Mouse (Mus musculus) c-Kit-positive CD71-negative TER-119-negative erythroid progenitor cells, embryonic 14.5 days (primary cell): ENCODE measurements around the gene Fbxo33.
"Not testable (repeated sequence)": the region's sequence is repeated elsewhere in the genome, so short reads cannot be mapped to it uniquely, and the experiment has no call there.

Experiments used
- DNase-seq: peaks from one replicate; pipeline ENCODE4 v3.0.0-alpha.2; 2013; ENCODE audit warnings: low read depth

Gene Fbxo33

DNA sequence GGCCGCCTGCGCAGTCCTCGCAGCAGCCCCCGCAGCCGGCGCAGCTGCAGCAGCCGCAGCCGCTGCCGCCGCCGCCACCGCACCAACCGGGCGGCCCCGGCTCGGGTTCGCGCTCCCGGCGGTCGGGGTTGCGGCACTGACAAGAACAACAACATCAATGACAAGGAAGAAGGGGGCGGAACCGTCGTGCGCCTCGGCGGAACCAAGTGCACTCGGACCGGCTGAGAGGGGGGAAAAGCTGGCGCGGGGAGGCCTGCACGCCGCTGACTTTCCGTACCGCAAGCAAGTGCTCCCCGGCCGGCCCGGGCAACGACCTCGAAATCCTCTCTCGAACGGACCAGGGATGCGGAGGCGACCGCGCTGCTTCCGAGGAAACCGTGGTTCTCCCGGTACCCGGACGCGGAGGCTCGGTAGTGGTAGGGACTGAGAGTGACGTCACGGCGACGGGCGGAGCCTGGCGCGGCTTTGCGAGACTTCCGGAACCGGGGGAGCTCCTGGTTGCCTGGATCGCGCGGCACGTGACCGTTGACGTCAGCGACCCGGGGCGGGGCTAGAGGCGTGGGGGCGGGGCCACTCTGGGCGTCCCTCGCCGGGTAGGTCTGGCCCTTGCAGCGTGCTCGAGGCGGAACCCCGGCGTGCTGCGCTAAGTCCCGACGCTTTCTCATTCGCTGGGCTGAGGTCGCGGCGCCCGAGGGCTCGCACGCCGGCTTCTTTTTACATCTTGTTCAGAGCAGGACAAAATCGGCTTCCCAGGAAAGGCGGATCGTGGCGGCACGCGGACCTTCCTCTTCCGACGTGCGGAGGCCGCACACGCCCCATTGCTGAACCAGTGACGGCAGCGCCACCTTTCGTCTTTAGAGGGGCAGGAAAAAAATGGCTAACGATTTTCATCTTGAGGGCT lies at the start of gene Fbxo33:
Gene Fbxo33, minus strand, starts transcription at position 401 of the 901 bp plus-strand sequence.
- peak; percentile 95 for DNase-seq

DNA sequence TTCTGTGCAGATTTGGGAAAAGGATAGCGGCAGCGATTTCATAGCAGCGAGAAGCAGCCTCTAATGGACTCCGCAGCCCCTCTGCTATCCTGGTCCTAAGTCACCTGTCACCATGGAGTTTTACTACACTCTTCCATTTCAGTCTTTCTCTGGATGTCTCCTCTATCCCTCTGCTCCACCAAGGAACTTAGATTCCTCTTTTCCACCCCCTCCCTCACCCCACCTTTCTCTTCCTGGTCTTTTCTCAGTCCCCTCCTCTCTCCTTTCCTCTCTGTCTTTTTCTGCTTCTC lies 46.4 kb upstream of the Fbxo33 start:
- no peak for DNase-seq

DNA sequence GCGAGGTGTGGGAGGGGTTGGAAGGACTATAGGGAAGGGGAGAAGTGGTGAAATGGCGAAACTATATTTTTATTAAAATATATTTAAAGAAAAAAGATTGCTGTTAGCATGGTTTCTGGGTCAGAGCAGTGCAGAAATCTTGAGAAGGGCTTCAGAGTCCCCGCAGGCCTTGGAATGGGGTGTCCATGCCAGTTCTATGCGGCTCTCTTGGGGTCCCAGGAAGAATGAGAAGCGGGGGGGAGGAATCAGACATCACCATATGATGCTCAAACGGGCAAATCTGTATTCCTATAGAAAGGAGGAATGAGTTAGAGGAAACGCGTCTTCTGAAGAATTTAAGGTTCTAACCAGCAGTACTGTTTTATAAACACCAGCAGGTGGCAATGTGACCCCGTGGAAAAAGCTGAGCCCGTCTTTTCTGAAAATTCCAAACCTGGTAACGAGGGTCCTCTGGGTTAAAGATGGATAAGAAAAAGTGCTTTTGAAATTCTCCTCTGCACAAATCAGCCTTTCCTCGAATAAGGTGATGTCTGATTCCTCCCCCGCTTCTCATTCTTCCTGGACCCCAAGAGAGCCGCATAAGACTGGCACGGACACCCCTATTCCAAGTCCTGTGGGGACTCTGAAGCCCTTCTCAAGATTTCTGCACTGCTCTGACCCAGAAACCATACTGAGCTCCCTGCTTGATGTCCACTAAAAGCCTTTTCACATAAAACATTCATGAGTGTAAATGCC lies 45.8 kb upstream of the Fbxo33 start:
- DNase-seq, result no peak

DNA sequence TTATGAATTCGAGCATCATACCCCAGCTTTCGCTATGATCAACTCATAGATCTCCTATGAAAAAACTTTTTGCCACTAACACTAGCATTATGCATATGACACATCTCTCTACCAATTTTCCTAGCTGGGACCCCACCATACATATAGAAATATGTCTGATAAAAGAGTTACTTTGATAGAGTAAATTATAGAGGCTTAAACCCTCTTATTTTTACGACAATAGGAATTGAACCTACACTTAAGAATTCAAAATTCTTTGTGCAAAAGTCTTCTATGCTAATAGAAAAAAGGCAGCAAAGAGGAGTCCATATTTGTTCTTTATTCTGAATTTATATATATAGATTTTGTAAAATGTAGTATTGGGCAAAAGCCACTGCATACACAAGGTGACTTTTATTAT lies 43.3 kb upstream of the Fbxo33 start:
- no peak for DNase-seq

DNA sequence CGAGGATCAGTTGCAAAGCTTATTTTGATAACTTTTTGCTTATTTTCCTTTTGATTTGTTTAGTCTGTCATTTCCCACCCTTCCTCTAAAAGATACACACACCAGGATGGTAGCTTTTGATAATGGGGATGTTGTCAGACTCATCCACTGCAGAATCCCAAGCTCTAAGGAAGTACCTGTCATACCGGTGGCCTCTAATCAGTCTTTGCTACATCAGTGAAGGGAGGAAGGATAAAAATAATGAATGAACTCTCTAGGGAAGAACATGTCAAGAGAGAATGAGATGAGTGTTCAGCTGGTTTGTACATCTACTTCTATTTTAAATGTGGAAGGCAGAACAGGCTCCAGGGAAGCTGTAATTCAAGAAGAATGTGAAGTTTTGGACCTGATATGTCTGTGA lies 41.3 kb upstream of the Fbxo33 start:
- no peak for DNase-seq

DNA sequence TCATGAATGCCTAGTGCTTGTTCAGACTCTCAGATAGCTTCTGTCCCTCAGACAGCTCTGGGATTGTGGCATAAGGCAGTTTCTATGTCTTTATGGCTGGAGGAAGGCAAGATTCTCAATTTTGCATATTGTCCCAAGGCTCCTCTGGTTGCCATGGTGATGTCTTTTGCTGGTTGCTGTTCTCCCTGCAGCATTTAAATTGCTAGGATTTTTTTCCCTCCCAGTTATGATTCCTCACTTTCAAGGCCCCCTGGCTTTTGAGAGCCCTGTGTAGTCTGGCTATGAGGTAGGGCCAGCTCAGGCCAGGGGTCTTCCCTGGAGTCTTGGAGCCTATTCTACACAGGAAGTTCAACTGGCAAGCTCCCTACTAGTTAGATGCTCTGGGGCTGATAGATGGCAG lies 40.8 kb upstream of the Fbxo33 start:
- no peak for DNase-seq

DNA sequence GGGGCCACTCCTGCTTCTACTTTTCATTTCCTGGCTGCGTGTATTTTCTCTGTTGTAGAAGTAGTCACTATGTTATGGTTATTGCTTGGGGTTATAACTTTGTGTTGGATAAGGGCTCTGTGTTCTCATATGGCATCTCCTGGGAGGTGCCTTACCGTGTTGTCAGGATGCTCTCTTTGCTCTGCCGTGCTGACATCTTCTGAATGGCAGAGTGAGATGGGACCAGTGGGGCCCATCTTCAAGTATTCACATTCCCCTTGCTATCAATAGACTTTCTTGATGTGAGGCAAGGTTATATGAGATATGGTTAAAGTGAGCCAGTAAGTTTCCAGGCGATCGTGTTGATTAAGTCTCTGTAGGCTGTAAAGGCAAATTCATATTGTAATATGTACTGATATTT lies 39.5 kb upstream of the Fbxo33 start:
- no peak for DNase-seq

DNA sequence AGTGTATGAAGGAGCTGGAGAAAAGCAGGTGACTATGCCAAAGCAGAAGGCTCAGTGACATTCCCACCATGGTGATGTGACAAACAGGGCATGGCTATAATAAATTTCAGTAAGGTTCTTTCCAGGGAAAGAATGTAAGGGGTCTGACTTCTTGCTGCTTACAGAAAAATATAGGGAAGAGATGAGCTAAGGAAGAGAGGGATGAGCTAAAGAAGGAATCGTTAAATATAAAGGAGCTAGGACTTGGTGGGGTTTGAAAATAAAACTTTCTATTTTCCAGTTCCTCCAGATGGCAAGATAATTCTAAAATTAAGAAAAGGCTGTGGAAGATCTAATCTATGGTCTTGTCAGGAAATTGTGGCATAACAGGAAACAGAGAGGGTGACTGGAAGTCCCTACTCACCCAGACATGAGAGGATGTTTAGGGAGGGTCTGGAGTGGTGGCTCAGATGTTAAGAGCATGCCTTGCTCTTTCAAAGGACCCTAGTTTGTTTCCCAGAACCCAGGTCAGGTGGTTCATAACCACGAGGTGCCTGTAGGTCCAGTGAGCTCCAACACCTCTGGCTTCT lies 30.8 kb upstream of the Fbxo33 start:
- DNase-seq, result no peak

DNA sequence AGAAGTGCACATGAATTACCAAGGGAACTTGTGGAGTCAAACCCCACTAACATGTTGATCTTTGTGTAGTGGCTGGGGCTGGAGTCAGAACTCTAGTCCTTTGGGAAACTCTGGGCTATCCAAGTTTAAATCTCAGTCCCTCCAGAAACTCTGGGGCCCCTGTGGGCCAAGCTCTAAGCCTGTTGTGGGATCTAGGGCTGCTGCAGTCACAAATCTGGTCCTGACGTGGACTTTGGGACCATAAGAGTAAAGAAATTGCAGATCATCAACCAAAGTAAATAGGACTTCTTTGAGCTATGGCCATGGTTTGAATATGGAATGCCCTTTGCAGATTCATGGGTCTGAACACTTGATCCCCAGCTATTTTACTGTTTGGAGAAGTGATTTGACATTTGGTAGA lies 29.4 kb upstream of the Fbxo33 start:
- no peak for DNase-seq

DNA sequence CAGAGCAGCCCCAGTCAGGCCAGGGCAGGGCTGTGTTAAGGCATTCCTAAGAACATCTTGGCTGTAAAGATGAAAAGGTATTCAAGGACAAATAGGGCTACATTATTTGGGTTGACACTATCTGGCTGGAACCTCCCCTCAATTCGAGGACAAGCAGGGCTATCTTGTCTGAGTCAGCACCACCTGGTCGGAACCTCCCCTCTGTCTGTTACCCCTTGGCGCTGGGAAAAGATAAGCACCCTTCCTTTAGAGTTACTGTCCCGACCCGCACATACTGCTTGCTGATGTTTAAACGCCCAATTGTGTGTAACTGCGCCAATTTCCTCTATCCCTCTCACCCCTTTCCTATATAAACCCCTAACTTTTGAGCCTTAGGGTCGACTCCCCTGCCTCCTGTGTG lies 21.5 kb upstream of the Fbxo33 start:
- not testable (repeated sequence) for DNase-seq

DNA sequence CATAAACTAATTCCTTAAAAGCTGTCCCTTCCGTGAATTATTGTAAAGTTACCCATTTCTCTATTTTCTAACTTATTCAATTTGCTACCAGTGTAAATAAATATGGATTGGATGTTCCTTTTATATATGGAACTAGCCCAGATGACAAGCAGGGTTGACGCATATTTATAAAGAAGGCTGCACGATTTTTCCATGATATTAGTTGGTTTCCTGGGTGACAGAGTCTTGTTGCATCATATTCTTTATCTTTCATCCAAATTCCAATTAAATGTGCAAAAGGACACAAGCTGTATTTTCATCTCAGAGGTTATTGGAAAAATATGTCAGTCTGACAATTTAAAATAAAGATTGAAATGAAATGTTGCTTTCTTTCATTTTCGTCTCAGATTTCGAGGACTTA lies 18.9 kb upstream of the Fbxo33 start:
- DNase-seq, result no peak

DNA sequence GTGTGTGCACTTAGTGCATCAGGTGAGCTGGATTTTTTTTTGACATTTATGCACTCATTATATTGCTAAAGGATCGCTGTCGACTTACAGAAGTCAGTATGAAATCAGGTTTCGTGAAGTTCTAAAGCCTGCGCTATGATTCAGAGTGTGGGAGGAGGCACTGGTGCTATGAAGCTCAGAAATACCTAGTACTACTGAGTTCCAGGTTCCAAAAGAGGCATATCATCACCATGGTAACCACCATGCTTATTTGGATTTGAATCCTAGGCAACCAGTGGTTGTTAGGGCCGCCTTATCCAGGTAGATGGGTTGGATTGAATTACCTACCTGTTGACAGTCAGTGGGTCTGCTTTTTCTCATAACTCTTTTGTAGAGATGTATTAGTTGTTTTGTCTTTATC lies 8.9 kb upstream of the Fbxo33 start:
- no peak for DNase-seq

DNA sequence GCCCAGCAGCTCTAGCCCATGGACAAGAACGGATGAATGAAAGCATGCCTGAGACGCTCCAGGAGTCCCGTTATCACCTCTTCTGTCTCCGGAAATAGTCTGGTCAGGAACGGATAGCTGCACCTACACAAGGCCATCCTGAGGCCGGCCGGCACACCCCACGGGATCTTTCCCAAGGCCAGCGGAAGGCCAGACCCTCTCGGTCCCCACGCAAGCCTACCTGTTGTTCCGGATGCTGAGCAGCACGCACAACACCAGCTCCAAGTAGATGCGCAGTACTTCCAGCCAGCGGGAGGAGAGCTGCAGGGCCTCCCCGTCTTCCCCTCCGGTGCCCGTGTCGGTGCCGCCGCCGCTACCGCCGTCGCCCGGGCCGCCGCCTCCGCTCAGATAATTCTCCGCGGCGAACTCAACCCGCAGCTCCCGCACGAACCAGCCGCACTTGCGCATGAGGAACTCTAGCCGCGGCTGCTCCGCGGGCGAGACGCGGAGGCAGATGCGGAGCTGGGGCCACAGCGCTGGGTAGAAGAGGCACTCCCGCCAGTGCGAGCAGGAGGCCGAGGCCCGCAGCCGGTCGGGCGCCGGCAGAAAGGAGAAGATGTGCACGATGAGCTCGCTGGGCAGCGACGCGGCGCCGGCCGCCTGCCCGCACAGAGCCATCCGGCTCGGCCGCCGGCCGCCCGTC lies 744 bp downstream of the Fbxo33 start:
- DNase-seq, result no peak

DNA sequence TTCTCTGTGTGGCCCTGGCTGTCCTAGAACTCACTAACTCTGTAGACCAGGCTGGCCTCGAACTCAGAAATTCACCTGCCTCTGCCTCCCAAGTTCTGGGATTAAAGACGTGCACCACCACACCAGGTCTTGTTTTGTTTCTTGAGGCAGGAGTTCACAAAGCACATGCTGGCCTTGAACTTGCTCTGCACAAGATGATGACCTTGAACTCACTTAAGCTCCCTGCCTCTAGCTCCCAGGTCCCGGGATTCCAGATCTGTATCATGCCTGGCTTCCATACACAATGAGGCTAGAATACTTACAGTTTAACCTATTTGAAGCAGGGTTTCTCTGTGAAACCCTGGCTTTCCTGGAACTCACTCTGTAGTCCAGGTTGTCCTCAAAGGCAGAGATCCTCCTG lies 2.2 kb downstream of the Fbxo33 start:
- no peak for DNase-seq

DNA sequence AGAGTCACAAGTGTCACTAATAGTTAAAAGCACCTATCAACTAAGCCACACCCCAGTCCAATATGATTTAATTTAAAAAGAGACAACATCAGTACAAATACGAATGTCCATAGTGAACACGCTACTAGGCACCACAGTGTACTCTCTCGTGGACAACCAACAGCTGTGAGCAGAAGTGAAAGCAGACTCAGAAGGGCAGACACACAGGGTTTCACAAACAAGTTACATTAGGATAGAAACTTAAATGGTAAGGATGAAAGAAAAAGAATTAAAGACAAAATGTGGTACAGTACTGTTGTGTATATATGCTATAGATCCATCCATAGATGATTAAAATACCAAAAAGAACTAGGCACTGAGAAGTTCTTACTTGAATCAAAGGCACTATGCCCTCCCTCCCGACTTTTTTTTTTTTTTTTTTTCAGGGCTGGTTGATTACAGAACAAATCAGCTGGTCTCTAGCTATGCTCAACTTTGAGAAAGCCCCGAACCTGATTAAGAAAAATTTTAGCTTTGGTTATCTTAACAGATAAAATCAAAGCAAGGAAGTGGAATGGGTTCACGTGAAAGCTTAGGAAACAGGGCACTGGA lies 2.8 kb downstream of the Fbxo33 start:
- no peak for DNase-seq

DNA sequence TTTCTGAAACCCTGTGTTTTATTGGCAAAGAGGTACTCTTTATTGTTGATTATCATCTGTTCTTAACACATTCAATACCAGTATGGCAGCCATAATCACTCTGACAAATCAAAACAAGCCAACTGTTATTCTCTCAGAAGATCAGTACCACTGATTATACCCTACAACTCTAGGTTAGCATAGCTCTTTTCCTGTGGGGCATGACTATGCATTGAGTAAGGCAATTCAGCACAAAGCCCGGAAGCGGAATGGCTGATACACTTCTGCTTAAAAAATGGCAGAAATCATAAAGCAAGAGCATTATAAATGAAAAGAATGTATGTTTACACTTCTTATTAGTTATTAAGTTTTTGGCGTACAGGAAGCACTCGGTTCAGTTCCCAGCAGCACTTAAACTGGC lies 3.3 kb downstream of the Fbxo33 start:
- DNase-seq, result no peak

DNA sequence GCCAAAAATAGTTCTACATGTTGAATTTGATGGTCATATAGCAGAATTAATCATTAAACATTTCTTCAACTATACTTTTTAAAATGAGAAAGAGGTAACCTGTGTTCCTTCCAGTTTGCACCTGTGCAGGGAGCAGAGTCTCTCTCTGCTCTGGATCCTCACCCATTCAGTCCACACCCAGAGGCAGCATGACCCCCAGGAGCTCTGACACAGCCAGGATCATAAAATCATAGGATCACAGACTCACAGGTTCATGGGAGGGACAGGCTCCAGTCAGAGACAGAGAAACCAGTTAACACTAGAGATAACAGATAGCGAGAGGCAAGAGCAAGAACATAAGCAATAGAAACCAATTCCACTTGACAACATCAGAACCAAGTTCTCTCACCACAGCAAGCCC lies 11.7 kb downstream of the Fbxo33 start:
- no peak for DNase-seq

DNA sequence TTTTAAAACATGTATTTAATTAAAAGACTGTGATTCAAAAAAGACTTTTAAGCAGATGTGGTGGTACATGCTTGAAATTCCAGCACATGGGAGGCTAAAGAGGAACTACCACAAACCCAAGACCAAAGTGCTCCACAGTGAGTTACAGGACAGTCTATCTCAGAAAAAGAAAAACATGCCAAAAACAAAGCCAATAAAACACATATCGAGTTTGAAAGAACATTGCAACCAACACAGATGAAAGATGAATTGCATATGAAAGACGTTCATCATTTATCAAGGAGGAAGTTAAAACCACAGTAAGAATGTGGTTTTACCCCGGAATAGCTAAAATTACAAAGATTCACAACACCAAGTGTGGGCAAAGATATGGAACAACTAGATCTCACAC lies 12.5 kb downstream of the Fbxo33 start:
- DNase-seq, result no peak

DNA sequence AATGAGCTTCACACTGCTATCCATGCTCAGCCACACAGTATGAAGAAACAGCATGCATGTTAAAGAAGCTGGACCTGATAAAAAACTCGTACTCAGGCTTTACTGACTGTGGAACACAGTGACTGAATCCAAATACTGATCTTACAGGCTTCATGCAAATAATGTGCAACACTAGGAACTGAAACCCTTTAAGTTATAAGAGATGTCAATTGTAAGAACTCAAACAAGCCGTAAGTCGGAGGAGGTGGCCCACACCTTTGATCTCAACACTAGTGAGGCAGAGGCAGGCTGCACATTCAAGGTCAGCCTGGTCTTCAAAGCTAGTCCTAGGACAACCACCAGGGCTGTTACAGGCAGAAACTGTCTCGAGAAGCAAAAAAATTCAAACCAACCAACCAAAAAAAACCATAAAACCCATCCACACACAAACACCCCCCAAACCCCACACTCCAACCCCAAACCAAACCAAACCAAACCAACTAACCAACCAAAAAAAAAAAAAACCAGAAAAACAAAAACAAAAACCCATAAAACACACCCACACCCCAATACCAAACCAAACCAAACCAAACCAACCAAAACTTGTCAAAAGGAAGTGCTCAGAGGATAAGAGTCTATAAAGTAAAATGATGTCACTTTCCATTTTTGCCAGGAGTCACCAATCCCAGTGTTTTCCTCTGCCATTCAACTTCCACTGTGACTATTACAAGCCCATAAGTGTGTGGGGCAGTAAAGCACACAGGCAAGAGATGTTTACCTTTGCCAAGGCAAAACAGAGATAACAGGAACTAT lies 13.1 kb downstream of the Fbxo33 start:
- DNase-seq, result no peak

DNA sequence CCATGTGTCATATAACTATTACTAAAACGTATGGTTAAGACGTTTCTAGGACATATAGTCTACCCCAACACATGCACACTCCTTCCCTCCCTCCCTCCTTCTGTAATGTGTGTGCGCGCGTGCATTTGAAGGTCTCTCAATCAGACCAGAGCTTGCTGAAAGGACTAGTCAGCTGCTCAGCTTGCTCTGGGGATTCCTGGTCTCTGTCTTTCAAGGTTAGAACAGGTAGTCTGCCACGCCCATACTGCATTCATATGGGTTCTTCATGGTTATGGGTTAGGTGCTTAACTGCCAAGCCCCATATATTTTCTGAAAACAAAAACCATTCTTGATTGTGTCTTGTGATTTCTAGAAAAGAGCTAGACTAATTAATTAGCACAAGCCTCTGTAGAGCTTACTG lies 14.0 kb downstream of the Fbxo33 start:
- DNase-seq, result no peak

DNA sequence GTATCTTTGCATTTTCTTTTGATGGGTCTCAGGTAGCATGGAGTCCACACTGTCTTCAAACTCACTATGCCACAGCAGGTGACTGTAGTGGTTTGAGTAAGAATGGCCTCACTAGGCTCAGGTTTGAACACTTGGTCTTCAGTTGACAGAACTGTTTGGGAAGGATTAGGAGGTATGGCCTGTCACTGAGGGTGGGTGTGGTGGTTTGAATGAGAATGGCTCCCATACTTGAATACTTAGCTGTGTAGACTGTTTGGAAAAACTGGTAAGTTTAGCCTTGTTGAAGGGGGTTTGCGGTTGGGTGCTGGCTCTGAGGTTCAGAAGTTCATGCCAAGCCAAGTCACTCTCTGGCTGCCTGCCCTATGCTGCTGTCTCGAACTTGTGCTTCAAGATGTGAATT lies 20.2 kb downstream of the Fbxo33 start:
- DNase-seq, result no peak

DNA sequence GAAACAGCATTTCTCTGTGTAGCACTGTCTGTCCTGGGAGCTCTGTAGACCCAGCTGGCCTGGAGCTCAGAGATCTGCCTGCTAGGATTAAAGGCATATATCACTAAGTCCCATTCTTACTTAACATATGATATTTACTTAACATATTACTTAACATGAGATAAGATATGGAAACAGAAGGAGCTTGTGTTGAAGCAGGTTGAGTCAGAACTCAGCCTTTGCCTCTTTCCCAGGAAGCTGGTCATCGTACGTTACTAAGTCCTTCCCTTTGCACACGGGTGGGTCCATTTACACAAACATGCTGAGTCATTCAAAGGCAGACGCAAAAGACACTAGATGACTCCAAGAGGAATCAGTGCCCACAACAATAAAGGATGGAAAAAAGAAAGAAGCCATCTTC lies 20.8 kb downstream of the Fbxo33 start:
- DNase-seq, result no peak
